Mouse (Mus musculus): Measurements from ENCODE around the gene Sema3d.

DNA sequence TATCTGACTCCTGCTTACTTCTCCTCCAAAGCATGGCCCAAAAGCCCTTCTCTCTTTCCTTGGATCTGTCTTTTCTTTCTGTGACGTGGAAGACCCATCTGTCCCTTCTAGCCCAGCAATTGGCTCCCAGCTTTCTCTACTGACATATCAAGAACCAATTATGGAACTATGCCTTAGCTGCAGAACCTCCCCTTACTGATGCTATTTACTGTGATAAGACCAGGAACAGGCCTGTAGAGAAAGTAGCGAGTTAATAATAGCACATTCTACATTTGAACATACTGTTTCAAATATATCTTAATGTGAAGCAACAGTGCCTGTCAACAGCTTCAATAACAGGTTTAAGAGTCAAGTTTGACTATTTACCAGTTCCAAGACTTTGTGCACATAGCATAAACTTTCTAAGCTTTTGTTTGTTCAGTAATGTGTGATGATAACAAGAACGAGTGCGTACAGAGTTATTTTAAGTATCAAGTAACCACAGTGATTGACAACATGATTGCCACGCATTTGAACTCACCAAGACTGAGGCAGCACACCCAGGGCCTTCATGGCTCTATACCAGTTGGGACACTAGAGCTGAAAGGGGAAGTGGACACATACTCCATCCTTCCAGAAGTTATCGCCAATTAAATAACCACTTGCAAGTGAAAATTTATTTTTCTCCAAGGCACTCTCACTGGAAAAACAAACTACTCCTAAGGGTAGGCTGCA is 116.8 kb downstream of the Sema3d start:
- TF ChIP-seq CTCF (IDR thresholded peaks at IDR 0.05; ENCODE audit: insufficient read depth, low read length) = no peak
- no peak for TF ChIP-seq POLR2A (IDR thresholded peaks at IDR 0.05; ENCODE audit: borderline replicate concordance, extremely low read depth, low read depth, low read length)

Measured in lung, adult 2 months (tissue).